Mouse (Mus musculus) fat pad, adult 2 months (tissue): ENCODE results near the gene Slc4a2.
A peak's percentile ranks its signal among the peaks of the same experiment; 100 is the strongest.

Experiments used
- DNase-seq: peaks from one replicate; pipeline ENCODE4 v3.0.0-alpha.2; 2011; ENCODE audit warnings: low read depth, low spot score; ENCODE audit errors: extremely low read depth

The Slc4a2 gene

GRCm38 (mm10) chr5:24423129-24424003 is at the start of gene Slc4a2, which contains the start of gene Cdk5:
Slc4a2 (plus strand) TSS chr5:24423837.
Cdk5 (minus strand) TSS chr5:24423530.
- DNase-seq = peak; percentile 99

GRCm38 (mm10) chr5:24374216-24374615 is 49.4 kb upstream of the Slc4a2 start:
- DNase-seq = no peak

GRCm38 (mm10) chr5:24374666-24375328 is 48.8 kb upstream of the Slc4a2 start:
- DNase-seq = no peak

GRCm38 (mm10) chr5:24378700-24379099 is 44.9 kb upstream of the Slc4a2 start:
- no peak for DNase-seq

GRCm38 (mm10) chr5:24379501-24379900 is 44.1 kb upstream of the Slc4a2 start:
- DNase-seq = no peak

GRCm38 (mm10) chr5:24380499-24380898 is 43.1 kb upstream of the Slc4a2 start:
- DNase-seq = no peak

GRCm38 (mm10) chr5:24381486-24381885 is 42.2 kb upstream of the Slc4a2 start:
- no peak for DNase-seq

GRCm38 (mm10) chr5:24381988-24382387 is 41.6 kb upstream of the Slc4a2 start:
- no peak for DNase-seq

GRCm38 (mm10) chr5:24383026-24383859 is 40.4 kb upstream of the Slc4a2 start:
- peak; percentile 55 for DNase-seq

- no peak for DNase-seq
Observed at GRCm38 (mm10) chr5:24384407-24384806, 39.2 kb upstream of the Slc4a2 start.

- DNase-seq = no peak
Observed at GRCm38 (mm10) chr5:24385374-24385773, 38.3 kb upstream of the Slc4a2 start.

- DNase-seq = no peak
Observed at GRCm38 (mm10) chr5:24385887-24386550, 37.6 kb upstream of the Slc4a2 start.

GRCm38 (mm10) chr5:24387264-24388241 is 36.1 kb upstream of the Slc4a2 start:
- no peak for DNase-seq

GRCm38 (mm10) chr5:24388246-24388915 is 35.3 kb upstream of the Slc4a2 start:
- DNase-seq = no peak

- no peak for DNase-seq
Observed at GRCm38 (mm10) chr5:24389011-24389657, 34.5 kb upstream of the Slc4a2 start.

- no peak for DNase-seq
Observed at GRCm38 (mm10) chr5:24389658-24390020, 34.0 kb upstream of the Slc4a2 start.

GRCm38 (mm10) chr5:24391864-24392263 is 31.8 kb upstream of the Slc4a2 start, which contains the start of gene Atg9b:
Atg9b (minus strand) TSS chr5:24392143.
- no peak for DNase-seq

- DNase-seq = peak; percentile 31
Observed at GRCm38 (mm10) chr5:24392724-24393123, 30.9 kb upstream of the Slc4a2 start.
